Mouse (Mus musculus) gastrocnemius, postnatal 10 days (tissue): ENCODE data around the gene Med1. TPM values are rescaled to one million over a fixed set of nuclear protein-coding genes. Genes with fewer than 3 reads are reported as not detected.
"Not testable (repeated sequence)": the region's sequence is repeated elsewhere in the genome, so short reads cannot be mapped to it uniquely, and the experiment has no call there.

Source experiments
- DNase-seq: peaks from one replicate; pipeline ENCODE4 v3.0.0; 2021; ENCODE audit warnings: mixed read lengths
- long read RNA-seq, 2 experiments: library from polyadenylated mRNA; stranded (forward); transcript quantifications; one replicate each; pipeline ENCODE4 v2.0.0; 2021
- total RNA-seq, 2 experiments: library from RNA; stranded (reverse); gene quantifications; 2 replicates each; pipeline ENCODE4 v1.2.3; 2021

Gene Med1
- 10 to 100 TPM; 23.7 to 26.2 TPM for total RNA-seq
- long read RNA-seq, experiment 1, partial matches to known transcripts = 1 of 16 reads
- long read RNA-seq, experiment 1, other reads (novel, unspliced or antisense) = 13 of 16 reads
- long read RNA-seq, experiment 2, partial matches to known transcripts = 2 of 15 reads
- long read RNA-seq, experiment 2, other reads (novel, unspliced or antisense) = 10 of 15 reads

DNA sequence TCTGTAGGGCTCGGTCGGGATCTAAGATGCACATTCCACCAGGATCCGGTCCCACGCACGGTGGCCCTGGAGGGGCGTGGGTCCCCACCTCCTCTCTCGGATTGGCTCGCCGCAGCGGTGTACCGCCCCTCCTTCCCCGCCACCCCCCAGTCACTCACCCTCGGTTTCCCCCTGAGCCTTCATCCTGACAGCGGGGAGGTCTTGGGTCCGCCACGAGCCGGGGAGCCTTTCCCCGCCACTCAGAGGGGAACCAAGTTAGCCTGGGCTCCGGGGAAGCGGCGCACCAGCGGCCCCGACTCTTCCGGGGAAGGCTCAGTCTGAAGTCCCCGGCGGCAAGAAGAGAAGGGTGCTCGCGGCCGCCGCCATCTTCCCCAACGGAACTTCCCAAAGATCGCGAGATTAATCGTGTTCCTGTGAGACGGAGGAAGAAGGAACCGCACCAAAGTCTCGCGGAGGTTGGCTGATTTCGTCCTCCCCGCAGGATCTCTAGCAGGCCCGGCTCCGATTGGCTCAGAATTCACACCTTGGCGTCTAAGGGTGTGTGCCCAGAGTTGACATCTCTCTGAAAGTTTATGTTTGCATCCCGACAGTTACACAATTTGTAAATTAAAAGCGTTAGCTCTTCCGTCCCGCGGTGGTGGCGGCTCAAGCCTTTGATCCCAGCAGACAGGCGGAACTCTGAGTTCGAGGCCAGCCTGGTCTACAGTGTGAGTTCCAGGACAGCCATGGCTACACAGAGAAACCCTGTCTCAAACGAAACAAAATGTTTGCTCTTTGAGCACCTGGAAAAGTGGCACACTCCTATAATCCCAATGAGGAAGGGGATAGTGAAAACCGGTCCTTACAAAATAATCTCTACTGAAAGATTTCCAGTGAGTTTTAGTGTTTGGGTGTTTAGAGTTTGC lies at the start of gene Med1:
Med1 (minus strand) TSS at position 393 of the 905 bp plus-strand sequence.
- peak; percentile 82 for DNase-seq

DNA sequence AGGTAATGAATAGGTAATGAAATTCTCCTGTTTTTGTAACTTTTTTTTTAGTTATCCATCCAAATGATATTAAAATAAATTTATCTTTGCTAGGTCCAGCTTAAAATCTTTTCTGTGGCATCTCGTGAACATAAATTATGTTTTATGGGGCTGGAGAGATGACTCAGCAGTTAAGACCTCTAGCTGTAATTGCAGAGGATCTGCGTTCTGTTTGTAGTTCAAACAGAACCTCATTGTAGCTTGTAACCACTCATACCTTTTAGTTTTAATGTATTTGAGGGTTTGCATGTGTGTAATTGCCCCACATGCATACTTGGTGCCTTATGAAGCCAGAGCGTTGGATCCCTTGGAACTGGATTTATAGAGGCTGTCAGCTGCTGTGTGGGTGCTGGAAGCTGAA lies 45.9 kb upstream of the Med1 start:
- no peak for DNase-seq

DNA sequence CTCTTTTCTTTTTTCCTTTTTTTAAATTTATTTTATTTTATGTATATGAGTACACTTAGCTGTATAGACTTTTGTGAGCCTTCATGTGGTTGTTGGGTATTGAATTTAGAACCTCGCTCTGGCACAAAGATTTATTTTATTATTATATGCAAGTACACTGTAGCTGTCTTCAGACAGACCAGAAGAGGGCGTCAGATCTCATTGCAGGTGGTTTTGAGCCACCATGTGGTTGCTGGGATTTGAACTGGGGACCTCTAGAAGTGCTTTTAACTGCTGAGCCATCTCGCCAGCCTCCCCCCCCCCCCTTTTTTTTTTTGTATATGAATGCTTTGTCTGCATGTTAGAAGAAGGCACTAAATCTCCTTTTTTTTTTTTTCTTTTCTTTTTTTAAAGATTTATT lies 45.3 kb upstream of the Med1 start:
- DNase-seq = no peak

DNA sequence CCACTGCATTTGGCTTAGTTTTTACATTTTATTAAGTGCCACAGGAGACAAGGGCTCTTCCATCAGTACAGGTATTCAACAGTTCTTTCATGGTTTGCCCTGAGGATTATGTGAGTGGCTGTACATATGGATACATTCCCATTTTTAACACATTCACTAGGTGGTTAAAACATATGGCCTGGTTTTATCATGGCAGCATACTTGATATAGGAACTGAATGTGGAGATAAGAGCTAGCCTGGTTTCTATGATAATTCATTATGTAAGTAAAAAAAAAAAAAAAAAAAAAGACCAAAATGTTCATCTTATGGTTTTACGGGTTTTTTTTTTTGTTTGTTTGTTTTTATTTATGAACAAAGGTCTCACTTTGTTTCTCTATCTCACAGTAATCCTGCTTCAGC lies 33.3 kb upstream of the Med1 start:
- no peak for DNase-seq

DNA sequence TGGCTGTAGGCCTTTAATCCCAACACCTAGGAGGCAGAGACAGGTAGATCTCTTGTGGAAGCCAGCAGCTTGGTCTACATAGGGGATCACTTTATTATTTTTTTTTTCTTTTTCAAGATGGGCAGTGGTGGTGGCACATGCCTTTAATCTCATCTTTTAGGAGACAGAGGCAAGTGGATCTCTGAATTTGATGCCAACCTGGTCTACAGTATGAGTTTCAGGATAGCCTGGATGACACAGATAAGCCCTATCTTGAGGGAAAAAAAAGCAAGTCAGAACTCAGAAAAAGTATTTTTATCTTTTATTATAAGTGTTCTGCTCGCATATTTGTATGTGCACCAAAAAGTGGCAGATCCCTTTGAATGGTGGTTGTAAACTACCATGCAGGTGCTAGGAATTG lies 20.2 kb upstream of the Med1 start:
- DNase-seq = no peak

DNA sequence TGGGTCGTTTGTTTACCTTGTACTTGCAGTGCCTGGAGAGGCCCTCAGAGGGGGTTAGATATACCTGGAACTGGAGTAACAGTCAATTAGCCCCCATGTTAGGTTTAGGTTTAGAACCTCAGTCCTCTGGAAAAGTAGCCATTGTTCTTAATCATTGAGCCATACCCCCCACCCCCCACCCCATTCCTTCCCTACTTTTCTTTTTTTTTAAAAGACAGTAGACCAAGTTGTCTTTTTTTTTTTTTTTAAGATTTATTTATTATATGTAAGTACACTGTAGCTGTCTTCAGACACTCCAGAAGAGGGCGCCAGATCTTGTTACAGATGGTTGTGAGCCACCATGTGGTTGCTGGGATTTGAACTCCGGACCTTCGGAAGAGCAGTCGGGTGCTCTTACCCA lies 16.6 kb upstream of the Med1 start:
- DNase-seq = not testable (repeated sequence)

DNA sequence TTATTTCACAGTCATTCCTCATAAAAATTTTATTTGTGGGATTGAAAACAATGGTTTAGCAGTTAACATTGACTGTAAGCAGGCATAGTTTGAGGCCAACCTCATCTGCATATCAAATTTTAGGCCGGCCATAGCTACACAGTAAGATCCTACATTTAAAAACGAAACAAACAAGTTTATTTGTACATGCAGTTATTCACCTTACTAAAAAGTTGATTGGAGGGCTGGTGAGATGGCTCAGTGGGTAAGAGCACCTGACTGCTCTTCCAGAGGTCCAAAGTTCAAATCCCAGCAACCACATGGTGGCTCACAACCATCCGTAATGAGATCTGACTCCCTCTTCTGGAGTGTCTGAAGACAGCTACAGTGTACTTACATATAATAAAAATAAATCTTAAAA lies 13.2 kb upstream of the Med1 start:
- not testable (repeated sequence) for DNase-seq

DNA sequence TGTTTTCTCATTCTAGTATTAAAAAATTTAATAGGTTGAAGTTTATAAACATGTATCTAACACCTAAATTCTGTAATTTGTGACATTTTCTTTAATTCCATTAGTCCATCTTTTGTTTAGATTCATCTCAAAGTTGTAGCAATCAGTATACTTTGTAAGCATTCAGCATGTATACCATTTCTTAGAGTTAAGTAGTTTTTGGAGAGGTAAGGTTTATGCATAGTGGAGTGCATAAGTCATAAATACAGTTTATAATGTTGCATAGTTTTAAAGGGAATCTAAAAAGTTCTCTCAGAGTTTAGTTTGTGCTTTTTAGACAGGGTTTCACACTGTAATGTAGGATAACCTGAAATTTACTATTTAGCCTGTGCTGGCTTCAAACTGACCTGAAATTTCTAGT lies 12.4 kb upstream of the Med1 start:
- no peak for DNase-seq

DNA sequence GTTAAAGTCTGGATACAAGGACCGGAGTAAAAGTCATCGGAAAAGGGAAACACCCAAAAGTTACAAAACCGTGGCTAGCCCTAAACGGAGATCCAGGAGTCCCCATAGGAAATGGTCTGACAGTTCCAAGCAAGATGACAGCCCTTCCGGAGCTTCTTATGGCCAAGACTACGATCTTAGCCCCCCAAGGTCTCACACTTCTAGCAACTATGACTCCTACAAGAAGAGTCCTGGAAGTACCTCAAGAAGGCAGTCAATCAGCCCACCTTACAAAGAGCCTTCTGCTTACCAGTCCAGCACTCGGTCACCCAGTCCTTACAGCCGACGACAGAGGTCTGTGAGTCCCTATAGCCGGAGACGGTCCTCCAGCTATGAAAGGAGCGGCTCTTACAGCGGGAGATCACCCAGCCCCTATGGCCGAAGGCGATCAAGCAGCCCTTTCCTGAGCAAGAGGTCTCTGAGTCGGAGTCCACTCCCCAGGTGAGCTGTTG lies 10.9 kb upstream of the Med1 start:
- DNase-seq = peak; percentile 12

DNA sequence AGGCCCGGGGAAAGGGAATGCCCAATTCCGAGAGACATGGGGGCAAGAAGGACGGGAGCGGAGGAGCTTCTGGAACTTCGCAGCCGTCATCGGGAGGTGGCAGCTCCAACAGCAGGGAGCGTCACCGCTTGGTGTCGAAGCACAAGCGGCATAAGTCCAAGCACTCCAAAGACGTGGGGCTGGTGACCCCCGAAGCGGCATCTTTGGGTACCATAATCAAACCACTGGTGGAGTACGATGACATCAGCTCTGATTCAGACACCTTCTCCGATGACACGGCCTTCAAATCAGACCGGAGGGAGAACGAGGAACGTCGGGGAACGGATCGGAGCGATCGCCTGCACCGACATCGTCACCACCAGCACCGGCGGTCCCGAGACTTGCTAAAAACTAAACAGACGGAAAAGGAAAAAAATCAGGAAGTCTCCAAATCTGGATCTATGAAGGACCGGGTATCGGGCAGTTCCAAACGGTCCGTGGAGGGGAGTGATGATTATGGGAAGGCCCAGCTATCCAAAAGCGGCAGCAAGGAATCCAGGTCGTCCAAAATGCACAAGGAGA lies 10.3 kb upstream of the Med1 start:
- peak; percentile 49 for DNase-seq

DNA sequence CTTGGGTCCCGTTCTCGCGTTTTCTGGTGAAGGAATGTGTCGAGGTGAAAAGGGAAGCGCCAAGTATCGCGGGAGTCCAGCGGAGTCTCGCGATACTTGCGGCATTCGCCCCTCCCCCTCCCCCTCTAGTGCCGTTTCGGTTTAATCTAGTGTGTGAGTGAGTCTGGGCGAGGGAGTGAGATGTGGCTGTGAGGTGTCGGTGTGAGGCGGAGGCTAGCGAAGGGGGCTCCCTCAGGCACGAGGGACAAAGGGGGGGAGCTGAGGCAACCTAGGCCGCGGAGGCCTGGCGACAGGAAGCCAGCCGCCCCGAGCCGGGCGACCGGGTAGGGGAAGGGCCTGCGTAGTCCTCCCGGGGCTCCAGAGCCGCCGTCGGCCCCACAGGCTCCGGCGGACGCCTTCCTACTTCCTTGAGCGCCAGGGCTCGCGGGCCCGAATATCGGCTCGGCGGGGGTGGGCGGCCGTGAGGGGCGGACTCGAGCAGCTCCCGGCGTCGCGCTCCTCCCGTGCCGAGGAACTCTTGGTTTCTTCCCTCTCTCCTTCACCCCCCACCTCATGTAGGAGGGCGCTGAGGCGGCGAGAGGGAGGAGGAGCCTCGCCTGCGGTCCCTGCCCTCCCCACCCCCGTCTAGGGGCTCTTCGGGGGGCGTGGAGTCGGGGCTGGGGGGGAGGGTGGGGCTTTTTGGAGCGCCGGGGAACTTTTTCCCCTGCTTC lies 9.7 kb upstream of the Med1 start, which contains the start of gene Cdk12:
Cdk12 (plus strand) TSS at position 419 of the 710 bp plus-strand sequence.
- DNase-seq = peak; percentile 95

DNA sequence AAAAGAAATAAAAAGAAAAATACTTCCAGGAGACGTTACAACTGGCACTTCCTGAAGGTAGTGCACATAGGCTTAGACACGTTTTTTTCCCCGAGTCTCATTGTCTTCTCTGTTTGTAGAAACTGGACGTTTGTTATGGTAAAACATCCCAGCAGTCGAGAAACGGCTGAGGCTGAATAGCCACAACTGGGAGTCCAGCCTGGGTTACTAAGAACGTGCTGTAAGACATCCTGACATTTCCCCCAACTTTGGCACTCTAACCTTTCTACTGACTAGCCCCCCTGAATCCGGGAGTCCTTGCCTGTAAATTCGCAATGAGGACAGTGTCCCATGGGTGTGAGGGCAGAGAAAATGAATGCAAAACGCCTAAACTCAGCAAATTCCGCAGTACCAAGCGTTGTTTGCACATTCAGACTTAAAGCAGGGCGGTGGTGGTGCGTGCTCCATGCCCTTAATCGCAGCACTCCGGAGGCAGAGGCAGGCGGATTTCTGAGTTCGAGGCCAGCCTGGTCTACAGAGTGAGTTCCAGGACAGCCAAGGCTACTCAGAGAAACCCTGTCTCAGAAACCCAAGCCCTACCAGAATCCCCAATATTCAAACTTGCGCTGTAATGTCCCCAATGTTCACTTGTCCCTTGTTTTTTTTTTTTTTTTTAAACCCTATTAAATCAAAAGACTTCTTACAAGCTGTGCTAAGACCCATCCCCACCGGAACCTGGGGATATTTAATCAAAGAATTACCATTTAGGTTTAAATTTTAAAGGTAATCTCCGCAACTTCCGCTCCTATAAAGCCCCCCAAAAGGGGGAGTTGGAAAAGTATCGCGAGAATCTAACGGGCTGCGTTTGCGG lies 8.9 kb upstream of the Med1 start:
- peak; percentile 22 for DNase-seq

DNA sequence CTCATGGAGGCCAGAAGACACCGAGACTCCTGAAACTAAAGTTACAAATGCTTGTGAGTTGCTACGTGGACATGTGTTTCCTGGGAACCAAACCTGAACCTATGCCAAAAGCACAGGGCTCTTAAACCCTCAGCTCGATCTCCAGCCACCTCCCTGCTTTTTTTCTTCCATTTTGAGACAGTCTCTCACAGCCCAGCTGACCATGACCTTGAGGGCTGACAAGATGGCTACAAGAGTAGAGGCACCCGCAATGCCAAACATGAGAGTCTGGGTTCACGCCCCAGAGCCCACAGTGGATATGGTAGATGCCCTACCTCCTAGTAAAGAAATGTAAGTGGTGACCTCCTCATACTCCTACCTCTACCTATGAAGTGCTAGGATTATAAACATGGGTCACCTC lies 2.3 kb downstream of the Med1 start:
- DNase-seq = no peak

DNA sequence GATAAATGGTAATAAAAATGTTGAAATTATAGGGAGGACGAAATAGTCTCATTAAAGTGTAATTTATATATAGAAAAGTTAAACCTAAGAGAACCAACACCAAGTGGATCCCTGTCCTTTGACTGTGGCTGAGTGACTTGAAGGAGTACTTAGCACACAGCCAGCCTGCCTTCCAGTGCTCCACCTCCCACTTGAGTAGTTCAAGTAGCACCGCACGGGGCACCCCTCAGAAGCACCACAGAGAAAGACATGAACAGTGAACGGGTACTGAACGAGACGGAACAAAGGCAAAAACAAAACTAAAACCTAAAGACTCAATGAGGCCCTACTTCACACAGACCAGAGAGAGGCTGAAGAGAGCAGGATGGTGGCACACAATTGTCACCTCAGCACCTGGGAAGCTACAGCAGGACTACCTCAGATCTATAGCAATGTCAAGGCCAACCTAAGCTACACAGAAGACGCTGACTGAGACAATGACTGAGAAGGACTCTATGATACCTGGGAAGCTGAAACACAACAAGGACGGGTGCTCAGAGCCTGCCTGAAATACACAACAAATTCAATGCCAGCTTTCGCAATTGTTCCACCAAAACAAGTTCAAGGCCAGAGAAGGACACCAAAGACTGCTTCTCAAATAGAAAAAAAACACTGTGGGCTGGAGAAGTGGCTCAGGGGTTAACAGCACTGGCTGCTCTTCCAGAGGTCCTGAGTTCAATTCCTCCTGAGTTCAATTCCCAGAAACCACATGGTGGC lies 5.3 kb downstream of the Med1 start:
- DNase-seq = no peak

DNA sequence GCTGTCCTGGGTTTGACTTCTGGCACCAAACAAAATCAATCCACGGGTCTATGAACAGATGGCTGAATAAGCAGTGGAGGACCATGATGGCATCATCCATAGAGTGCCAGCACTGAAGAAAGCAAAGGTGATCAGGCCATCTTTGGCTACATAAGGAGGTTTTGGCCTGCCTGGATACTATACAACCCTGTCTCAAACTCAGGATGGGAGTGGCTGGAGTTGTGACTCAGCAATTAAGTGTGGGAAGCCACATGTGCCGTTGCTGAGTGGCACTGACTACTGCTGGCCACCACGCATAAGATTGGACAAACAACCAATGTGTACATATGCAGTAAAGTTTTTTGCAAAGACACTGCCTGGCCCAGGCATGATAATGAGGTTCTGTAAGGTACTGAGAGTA lies 10.9 kb downstream of the Med1 start:
- DNase-seq = not testable (repeated sequence)

DNA sequence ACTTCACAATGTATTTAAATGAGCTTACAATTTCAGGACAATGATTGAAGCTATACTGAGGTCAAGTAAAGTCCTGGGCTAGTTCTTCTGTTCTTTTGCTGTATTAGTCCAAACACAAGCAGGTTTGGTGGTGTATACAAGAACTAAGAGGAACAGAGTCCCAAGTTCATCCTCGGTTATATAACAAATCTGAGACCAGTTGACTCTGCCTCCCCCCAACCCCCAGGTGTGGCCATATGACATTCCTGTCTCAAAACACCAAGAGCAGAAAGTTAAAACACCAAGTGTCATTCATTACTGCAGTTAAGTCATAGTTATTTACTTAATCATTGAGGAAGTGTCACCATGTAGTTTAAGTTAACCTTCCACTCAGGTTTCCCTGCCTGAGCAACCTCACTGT lies 24.7 kb downstream of the Med1 start:
- no peak for DNase-seq

DNA sequence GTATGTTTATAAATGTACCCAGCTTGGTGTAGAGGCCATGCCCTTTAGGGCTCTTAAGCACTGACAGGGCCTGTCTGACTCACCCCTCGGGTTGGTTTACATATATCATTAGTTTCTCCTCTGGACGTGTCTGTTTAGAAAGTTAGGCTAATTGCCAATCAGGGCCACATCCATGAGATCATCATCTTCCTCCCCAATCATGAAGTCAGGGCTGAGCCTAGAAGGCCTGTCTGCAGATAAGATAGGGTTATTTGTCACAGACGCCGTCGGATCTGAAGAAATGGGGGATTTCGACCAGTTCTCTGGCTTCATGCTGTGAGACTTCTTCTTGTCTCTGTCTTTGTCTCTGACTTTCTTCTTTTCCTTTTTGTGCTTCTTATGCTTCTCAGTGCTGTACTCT lies 38.0 kb downstream of the Med1 start:
- DNase-seq = no peak

DNA sequence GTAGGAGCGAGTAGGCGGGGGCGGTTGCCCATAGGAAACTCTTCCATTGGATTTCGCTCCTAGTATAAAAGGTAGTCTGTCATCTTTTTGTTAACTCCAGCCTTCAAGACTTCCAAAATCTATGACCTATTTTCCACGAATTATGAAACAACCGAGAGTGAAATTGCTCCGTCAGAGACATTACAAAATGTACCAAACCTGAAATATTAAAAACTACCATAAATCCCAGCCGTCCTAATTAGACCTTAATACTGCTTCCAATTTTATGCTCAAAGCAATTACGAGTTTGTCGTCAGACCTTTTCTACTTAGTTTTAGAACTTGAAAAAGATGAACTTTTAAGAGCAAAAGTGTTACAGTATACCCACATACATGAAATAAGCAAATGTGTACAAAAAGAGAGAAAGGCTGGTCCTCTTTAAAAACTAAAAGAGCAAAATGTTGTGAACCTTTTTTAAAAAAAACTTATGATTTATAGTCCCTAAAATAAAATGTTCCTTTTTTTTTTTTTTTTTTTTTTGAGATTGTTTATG lies 42.4 kb downstream of the Med1 start:
- no peak for DNase-seq

DNA sequence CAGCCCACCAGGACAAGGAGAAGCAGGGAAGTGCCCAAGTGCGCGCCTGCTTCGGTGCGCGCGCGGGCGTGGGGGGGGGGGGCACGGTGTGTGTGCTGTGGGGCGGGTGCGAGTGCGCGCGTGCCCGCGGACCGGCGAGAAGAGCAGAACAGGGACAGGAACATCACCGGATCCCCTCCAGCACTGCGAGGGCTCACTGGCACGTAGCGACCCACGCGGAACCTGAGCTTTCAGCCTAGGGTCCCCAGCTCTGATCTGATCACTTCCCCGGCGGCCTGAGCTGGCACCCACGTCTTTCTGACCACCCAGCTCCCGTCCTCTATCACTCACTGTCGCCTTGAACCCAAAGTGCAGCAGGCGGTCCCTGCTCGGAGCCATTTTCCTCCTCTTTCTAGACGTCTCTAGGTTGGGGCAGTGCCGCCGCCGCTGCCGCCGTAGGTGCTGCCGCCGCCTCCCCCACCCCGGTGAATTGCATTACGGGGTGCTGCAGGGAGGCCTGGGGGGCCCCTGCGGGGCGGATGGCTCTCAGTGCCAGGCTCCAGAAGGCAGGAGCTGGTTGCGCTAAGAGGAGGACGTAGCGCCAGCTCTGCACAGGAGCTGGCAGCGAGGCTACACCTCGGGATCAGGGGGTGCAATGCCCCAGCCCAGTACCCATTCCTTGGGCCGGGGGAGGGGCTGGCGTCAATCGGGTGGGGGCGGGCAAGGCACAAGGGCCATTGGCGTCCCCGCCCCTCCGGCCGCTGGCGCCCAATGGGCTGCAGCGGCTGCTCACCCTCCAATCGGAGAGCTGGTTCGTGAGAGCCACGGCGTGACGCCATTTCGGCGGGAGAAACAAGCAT lies 43.1 kb downstream of the Med1 start, which contains the start of gene Fbxl20:
Fbxl20 (minus strand) TSS at position 618 of the 839 bp plus-strand sequence.
- DNase-seq = peak; percentile 93
